Mouse (Mus musculus): ENCODE measurements at regions not wholly inside any gene's neighbourhood (a gene's known extent, or its start where the extent isn't known, plus 50 kb on each side); places are given as distances from the start of the nearest gene placed in this dataset.

DNA sequence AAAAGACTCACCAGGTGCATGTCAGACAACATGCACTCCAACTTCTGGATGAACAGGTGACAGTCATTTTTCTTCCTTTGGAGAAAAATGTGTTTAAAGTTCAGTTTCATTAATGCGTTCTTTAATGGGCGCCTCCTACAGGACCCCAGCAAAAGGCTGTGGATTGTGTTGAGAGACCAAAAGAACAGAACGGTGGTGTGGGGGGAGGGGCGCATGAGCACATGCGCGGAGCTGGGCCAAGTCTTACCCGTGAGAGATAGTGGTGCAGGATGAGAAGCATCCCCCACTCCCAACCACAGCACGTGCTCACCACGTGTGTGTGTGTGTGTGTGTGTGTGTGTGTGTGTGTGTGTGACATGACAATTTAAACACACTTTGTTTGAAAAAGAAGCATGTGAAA lies 371.0 kb downstream of the Plekhb2 start:
- no peaks in the 10 kb centered on the region for H3K36me3 ChIP-seq (replicated peaks; ENCODE audit: insufficient read depth, low read length)
- no peak overlapping the region for H3K4me3 ChIP-seq (ENCODE audit: low read depth, low read length)
- H3K27ac ChIP-seq (ENCODE audit: low read depth): no peak overlapping the region
- no peaks in the 10 kb centered on the region for H3K27me3 ChIP-seq (ENCODE audit: insufficient read depth, low read length)
- WGBS (ENCODE audit: insufficient replicate concordance): 78% methylated on average over 9 of the region's 9 CpGs
- DNase-seq (no peak), ATAC-seq (no peak)
- H3K9me3 ChIP-seq (ENCODE audit: low read length): no peaks in the 10 kb centered on the region
- no peak overlapping the region for H3K4me2 ChIP-seq (ENCODE audit: low read depth, low read length)
- TF ChIP-seq CTCF (IDR thresholded peaks at IDR 0.05; ENCODE audit: low read depth) (no peak), EP300 (IDR thresholded peaks at IDR 0.05; ENCODE audit: low read depth) (no peak)
- no peak overlapping the region for H3K9ac ChIP-seq (replicated peaks)
- H3K4me1 ChIP-seq (ENCODE audit: insufficient read depth): no peaks in the 10 kb centered on the region

DNA sequence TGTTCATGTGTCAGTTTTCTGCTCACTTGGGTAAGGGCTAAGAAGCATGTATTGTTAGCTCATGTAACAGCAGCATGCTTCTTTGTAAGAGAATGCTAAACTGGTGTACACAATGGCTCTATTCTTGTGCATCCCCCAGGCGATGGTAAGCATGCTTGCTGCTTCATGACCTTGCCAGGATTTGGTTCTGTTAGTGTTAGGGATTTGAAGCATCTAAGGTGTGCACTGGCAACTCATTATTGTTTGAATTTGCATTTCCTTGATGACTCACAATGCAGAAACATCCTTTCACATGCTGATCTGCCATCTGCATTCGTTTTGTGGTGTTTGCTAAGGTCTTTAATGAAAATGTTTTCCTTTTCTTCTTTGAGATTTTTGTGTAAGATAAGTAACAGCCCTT lies 382.8 kb downstream of the Plekhb2 start:
- no peak overlapping the region for H3K4me3 ChIP-seq (ENCODE audit: low read depth, low read length)
- H3K4me2 ChIP-seq (ENCODE audit: low read depth, low read length): no peak overlapping the region
- no peaks in the 10 kb centered on the region for H3K4me1 ChIP-seq (ENCODE audit: insufficient read depth)
- H3K36me3 ChIP-seq (replicated peaks; ENCODE audit: insufficient read depth, low read length): no peaks in the 10 kb centered on the region
- ATAC-seq: no peak
- H3K9ac ChIP-seq (replicated peaks): no peak overlapping the region
- H3K27ac ChIP-seq (ENCODE audit: low read depth): no peak overlapping the region
- no peak for DNase-seq
- H3K27me3 ChIP-seq (ENCODE audit: insufficient read depth, low read length): no peaks in the 10 kb centered on the region
- no peaks in the 10 kb centered on the region; the same call in 1 of the 2 replicates for H3K9me3 ChIP-seq (ENCODE audit: low read length)
- WGBS (ENCODE audit: insufficient replicate concordance): 41% methylated on average over 2 of the region's 2 CpGs
- TF ChIP-seq EP300 (IDR thresholded peaks at IDR 0.05; ENCODE audit: low read depth) (no peak), CTCF (IDR thresholded peaks at IDR 0.05; ENCODE audit: low read depth) (no peak)

DNA sequence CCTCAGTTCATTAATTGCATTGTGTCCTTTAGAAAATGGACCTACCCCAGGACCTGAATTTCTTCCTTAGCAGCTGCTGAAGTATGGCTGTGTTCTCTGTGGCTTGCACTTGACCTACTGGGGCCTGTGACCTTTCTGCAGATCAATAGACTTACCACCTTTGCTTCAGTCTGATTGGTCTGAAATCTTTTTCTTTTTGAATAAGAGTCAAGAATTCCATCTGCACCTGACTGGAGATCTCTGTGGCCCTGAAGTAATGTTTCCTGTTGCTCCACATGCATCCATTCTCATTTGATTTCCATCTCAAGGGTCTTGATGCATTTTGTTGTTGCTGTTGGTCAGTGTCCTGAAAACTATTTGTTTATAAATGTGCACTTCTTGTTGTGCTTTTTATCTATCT lies 388.4 kb downstream of the Plekhb2 start:
- Histone ChIP-seq H3K36me3 (replicated peaks; ENCODE audit: insufficient read depth, low read length) (no peaks in the 10 kb centered on the region), H3K4me1 (ENCODE audit: insufficient read depth) (no peaks in the 10 kb centered on the region), H3K9me3 (ENCODE audit: low read length) (no peaks in the 10 kb centered on the region; the same call in 1 of the 2 replicates), H3K27me3 (ENCODE audit: insufficient read depth, low read length) (no peaks in the 10 kb centered on the region), H3K9ac (replicated peaks) (no peak overlapping the region), H3K4me3 (ENCODE audit: low read depth, low read length) (no peak overlapping the region), H3K4me2 (ENCODE audit: low read depth, low read length) (no peak overlapping the region), H3K27ac (ENCODE audit: low read depth) (no peak overlapping the region)
- ATAC-seq (no peak), DNase-seq (no peak)
- TF ChIP-seq CTCF (IDR thresholded peaks at IDR 0.05; ENCODE audit: low read depth) (no peak), EP300 (IDR thresholded peaks at IDR 0.05; ENCODE audit: low read depth) (no peak)

DNA sequence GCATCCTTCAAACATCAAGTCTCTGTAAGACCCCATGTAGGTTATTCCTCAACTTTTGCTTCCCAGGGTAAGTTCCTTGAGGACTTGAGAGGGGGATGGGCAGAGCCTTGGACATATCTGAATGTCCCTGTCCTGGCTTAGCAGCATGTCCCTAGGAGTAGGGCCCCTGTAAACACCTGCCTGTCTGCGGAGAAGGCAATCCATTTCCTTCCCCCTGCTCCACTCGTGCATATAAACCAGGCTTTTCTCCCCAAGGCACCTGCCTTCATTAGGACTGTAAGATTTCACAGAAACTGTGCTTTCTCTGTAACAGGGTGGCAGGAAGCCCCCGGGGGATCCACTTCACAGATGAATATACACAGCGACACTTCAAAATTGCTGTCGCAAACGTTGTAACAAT lies 393.1 kb downstream of the Plekhb2 start:
- Histone ChIP-seq H3K9me3 (ENCODE audit: low read length) (no peaks in the 10 kb centered on the region), H3K27me3 (ENCODE audit: insufficient read depth, low read length) (no peaks in the 10 kb centered on the region), H3K36me3 (replicated peaks; ENCODE audit: insufficient read depth, low read length) (no peaks in the 10 kb centered on the region), H3K4me3 (ENCODE audit: low read depth, low read length) (no peak overlapping the region), H3K27ac (ENCODE audit: low read depth) (no peak overlapping the region), H3K9ac (replicated peaks) (no peak overlapping the region), H3K4me1 (ENCODE audit: insufficient read depth) (no peaks in the 10 kb centered on the region), H3K4me2 (ENCODE audit: low read depth, low read length) (no peak overlapping the region)
- no peak for DNase-seq
- no peak for TF ChIP-seq CTCF (IDR thresholded peaks at IDR 0.05; ENCODE audit: low read depth)
- TF ChIP-seq EP300 (IDR thresholded peaks at IDR 0.05; ENCODE audit: low read depth): no peak
- no peak for ATAC-seq
- 63% methylated on average over 6 of the region's 6 CpGs for WGBS (ENCODE audit: insufficient replicate concordance)

DNA sequence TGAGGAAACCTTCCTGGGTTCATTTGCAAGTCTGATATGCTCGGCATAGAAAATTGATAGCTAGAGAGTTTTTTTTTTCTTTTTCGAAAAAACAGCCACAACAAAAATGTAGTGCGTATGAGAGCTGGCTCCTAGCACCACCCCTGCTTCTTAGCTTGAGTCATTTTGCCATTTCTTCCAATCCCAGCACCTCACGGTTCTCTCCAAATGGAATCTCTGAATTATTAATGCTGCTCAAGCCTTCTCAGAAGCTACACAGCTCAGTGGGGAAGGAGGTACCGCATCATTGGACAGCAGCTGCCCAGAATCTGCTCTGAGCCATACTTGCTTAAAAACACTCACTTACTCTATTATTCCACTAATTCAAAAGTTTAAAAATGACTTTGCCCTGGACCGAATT lies 393.6 kb downstream of the Plekhb2 start:
- Histone ChIP-seq H3K9me3 (ENCODE audit: low read length) (no peaks in the 10 kb centered on the region), H3K4me1 (ENCODE audit: insufficient read depth) (no peaks in the 10 kb centered on the region), H3K9ac (replicated peaks) (no peak overlapping the region), H3K36me3 (replicated peaks; ENCODE audit: insufficient read depth, low read length) (no peaks in the 10 kb centered on the region), H3K27ac (ENCODE audit: low read depth) (no peak overlapping the region), H3K4me3 (ENCODE audit: low read depth, low read length) (no peak overlapping the region), H3K4me2 (ENCODE audit: low read depth, low read length) (no peak overlapping the region), H3K27me3 (ENCODE audit: insufficient read depth, low read length) (no peaks in the 10 kb centered on the region)
- no peak for ATAC-seq
- no peak for DNase-seq
- 73% methylated on average over 6 of the region's 6 CpGs for WGBS (ENCODE audit: insufficient replicate concordance)
- no peak for TF ChIP-seq CTCF (IDR thresholded peaks at IDR 0.05; ENCODE audit: low read depth)
- TF ChIP-seq EP300 (IDR thresholded peaks at IDR 0.05; ENCODE audit: low read depth): no peak

DNA sequence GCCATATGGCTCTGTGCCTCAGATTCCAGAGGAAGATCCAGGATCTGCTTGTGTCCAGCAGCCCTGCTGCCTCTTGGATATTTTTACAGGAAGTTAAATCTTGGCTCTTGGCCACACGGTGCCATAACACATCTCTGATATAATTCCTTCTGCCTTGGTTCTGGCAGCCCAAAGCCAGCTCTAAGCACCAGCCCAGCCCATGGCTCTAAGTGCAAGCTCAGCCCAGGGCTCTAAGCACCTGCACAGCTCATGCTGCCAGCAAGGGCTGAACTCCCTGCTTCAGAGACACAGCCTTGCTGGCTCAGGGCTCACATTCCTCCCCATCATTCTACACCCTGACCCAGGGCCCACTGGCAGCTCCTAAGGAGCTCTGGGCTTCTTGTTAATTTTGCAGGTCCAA lies 415.3 kb downstream of the Plekhb2 start:
- H3K4me1 ChIP-seq (ENCODE audit: insufficient read depth): no peaks in the 10 kb centered on the region
- H3K4me2 ChIP-seq (ENCODE audit: low read depth, low read length): no peak overlapping the region
- no peak overlapping the region for H3K27ac ChIP-seq (ENCODE audit: low read depth)
- H3K4me3 ChIP-seq (ENCODE audit: low read depth, low read length): no peak overlapping the region
- no peak for TF ChIP-seq EP300 (IDR thresholded peaks at IDR 0.05; ENCODE audit: low read depth)
- TF ChIP-seq CTCF (IDR thresholded peaks at IDR 0.05; ENCODE audit: low read depth): no peak
- ATAC-seq (no peak), DNase-seq (no peak)
- no peak overlapping the region for H3K9ac ChIP-seq (replicated peaks)
- no peaks in the 10 kb centered on the region for H3K36me3 ChIP-seq (replicated peaks; ENCODE audit: insufficient read depth, low read length)
- WGBS (ENCODE audit: insufficient replicate concordance): 67% methylated on average over 1 of the region's 1 CpGs
- no peaks in the 10 kb centered on the region for H3K27me3 ChIP-seq (ENCODE audit: insufficient read depth, low read length)
- no peaks in the 10 kb centered on the region for H3K9me3 ChIP-seq (ENCODE audit: low read length)

DNA sequence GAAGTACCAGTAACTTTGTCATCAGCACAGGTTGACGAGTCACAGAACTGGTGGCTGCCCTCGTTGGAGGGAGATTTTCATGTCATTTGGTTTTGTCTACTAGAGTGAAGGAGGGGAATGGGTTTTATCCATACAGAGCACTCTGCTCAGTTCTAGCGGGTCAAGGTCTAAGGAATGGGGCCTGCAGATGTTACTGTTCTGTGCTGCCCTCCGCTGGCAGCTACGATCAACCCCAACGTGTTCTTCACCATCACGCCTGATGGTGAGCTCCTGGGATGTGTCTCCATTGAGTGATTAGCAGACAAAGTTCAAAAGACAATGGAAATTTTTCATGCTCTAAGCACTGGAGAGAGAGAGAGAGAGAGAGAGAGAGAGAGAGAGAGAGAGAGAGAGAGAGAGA lies 416.9 kb downstream of the Plekhb2 start:
- 47% methylated on average over 7 of the region's 7 CpGs for WGBS (ENCODE audit: insufficient replicate concordance)
- Histone ChIP-seq H3K36me3 (replicated peaks; ENCODE audit: insufficient read depth, low read length) (no peaks in the 10 kb centered on the region), H3K4me3 (ENCODE audit: low read depth, low read length) (no peak overlapping the region), H3K9ac (replicated peaks) (no peak overlapping the region), H3K27ac (ENCODE audit: low read depth) (no peak overlapping the region), H3K4me1 (ENCODE audit: insufficient read depth) (no peaks in the 10 kb centered on the region), H3K9me3 (ENCODE audit: low read length) (no peaks in the 10 kb centered on the region), H3K4me2 (ENCODE audit: low read depth, low read length) (no peak overlapping the region), H3K27me3 (ENCODE audit: insufficient read depth, low read length) (no peaks in the 10 kb centered on the region)
- no peak for DNase-seq
- no peak for TF ChIP-seq CTCF (IDR thresholded peaks at IDR 0.05; ENCODE audit: low read depth)
- no peak for TF ChIP-seq EP300 (IDR thresholded peaks at IDR 0.05; ENCODE audit: low read depth)
- no peak for ATAC-seq

Data from liver, postnatal 0 days (tissue).